Mouse (Mus musculus) embryonic fibroblast, embryonic 13.5 days (primary cell): ENCODE data around the gene Whrn. TPM values are rescaled to one million over a fixed set of nuclear protein-coding genes. Genes with fewer than 3 reads are reported as not detected.

Experiments
- H3K27ac ChIP-seq: 2 replicates; pipeline ENCODE4 v1.5.1; 2012; ENCODE audit warnings: low read length, control low read depth, inconsistent platforms; ENCODE audit not compliant: insufficient read depth
- H3K4me1 ChIP-seq: 2 replicates; pipeline ENCODE4 v1.6.1; 2011; ENCODE audit warnings: low read length; ENCODE audit not compliant: control insufficient read depth, insufficient read depth
- H3K4me3 ChIP-seq: 2 replicates; pipeline ENCODE4 v1.5.1; 2011; ENCODE audit warnings: mild to moderate bottlenecking, control low read depth, low read length; ENCODE audit not compliant: insufficient read depth
- CTCF ChIP-seq: IDR thresholded peaks from 2 replicates; pipeline ENCODE4 v1.5.1; 2011; ENCODE audit warnings: mild to moderate bottlenecking, control low read depth, low read length, moderate library complexity, borderline replicate concordance; ENCODE audit not compliant: insufficient read depth
- POLR2A ChIP-seq: IDR thresholded peaks from 2 replicates; pipeline ENCODE4 v1.6.1; 2011; ENCODE audit warnings: low read depth, mild to moderate bottlenecking, control low read depth, low read length, moderate library complexity
- polyA plus RNA-seq: library from polyadenylated mRNA; stranded (reverse); fragments of >200 nt; gene quantifications from 2 replicates; pipeline ENCODE4 v1.2.4, GENCODE M21; 2011; ENCODE audit warnings: low read depth; ENCODE audit not compliant: missing spikeins, insufficient read length

Whrn gene
- polyA plus RNA-seq, 1 experiment, result 7.5 TPM

GRCm38 (mm10) chr4:63410583-63410934, 85.2 kb downstream of the Whrn start:
- TF ChIP-seq POLR2A, result no peak
- TF ChIP-seq CTCF, result no peak
- Histone ChIP-seq H3K27ac (no peak overlapping the region), H3K4me3 (peak overlapping the region; percentile 61), H3K4me1 (no peaks in the 10 kb centered on the region)

- peak overlapping the region; percentile 61 for H3K4me3 ChIP-seq
- no peaks in the 10 kb centered on the region for H3K4me1 ChIP-seq
- peak; percentile 94 for TF ChIP-seq POLR2A
- no peak for TF ChIP-seq CTCF
- peak overlapping the region; percentile 78 for H3K27ac ChIP-seq
These were observed 85.7 kb downstream of the Whrn start for GRCm38 (mm10) chr4:63409908-63410582.

- Histone ChIP-seq H3K27ac (peak overlapping the region; percentile 78), H3K4me1 (no peaks in the 10 kb centered on the region)
These were observed 86.4 kb downstream of the Whrn start for GRCm38 (mm10) chr4:63409317-63409907.

GRCm38 (mm10) chr4:63408649-63409048, 87.1 kb downstream of the Whrn start:
- Histone ChIP-seq H3K27ac (peak overlapping the region; percentile 77), H3K4me3 (0 out of 2 replicates have a peak overlapping the region, but pooled peaks have one; percentile 61), H3K4me1 (peaks cover 4% of the 10 kb centered on the region)
- TF ChIP-seq POLR2A, result peak; percentile 37; the same call in 1 of the 2 replicates
- TF ChIP-seq CTCF, result peak; percentile 72; the same call in 1 of the 2 replicates

More at GRCm38 (mm10) chr4:63409317-63409907, 86.4 kb downstream of the Whrn start:
- peak overlapping the region; percentile 61 for H3K4me3 ChIP-seq
- TF ChIP-seq POLR2A, result peak; percentile 63; the same call in 1 of the 2 replicates
- no peak for TF ChIP-seq CTCF

GRCm38 (mm10) chr4:63408247-63408646, 87.5 kb downstream of the Whrn start:
- Histone ChIP-seq H3K27ac (no peak overlapping the region), H3K4me1 (peaks cover 8% of the 10 kb centered on the region), H3K4me3 (no peak overlapping the region)
- TF ChIP-seq CTCF, result no peak
- TF ChIP-seq POLR2A, result no peak

GRCm38 (mm10) chr4:63405683-63406082, 90.1 kb downstream of the Whrn start:
- TF ChIP-seq POLR2A (no peak), CTCF (no peak)
- no peak overlapping the region for H3K4me3 ChIP-seq
- H3K4me1 ChIP-seq, result peaks cover 19% of the 10 kb centered on the region
- no peak overlapping the region for H3K27ac ChIP-seq

- Histone ChIP-seq H3K27ac (no peak overlapping the region), H3K4me3 (no peak overlapping the region), H3K4me1 (peaks cover 21% of the 10 kb centered on the region)
- no peak for TF ChIP-seq POLR2A
- TF ChIP-seq CTCF, result no peak
These were observed 90.7 kb downstream of the Whrn start for GRCm38 (mm10) chr4:63405051-63405450.

- TF ChIP-seq POLR2A (no peak), CTCF (no peak)
- Histone ChIP-seq H3K27ac (no peak overlapping the region), H3K4me3 (no peak overlapping the region), H3K4me1 (peaks cover 21% of the 10 kb centered on the region)
These were observed 91.6 kb downstream of the Whrn start for GRCm38 (mm10) chr4:63404205-63404604.

GRCm38 (mm10) chr4:63403040-63403959, 92.5 kb downstream of the Whrn start, which contains the start of gene Akna:
Gene Akna (minus strand): TSS chr4:63403354.
- Histone ChIP-seq H3K27ac (peak within 1 kb of the TSS; percentile 72), H3K4me1 (peaks cover 26% of the 10 kb centered on the region), H3K4me3 (peak within 1 kb of the TSS; percentile 1; the same call in 1 of the 2 replicates)
- TF ChIP-seq CTCF, result no peak
- TF ChIP-seq POLR2A, result peak; percentile 70

GRCm38 (mm10) chr4:63402558-63402957, 93.2 kb downstream of the Whrn start:
- peaks cover 29% of the 10 kb centered on the region for H3K4me1 ChIP-seq
- H3K4me3 ChIP-seq, result peak overlapping the region; percentile 1; the same call in 1 of the 2 replicates
- peak overlapping the region; percentile 72 for H3K27ac ChIP-seq
- TF ChIP-seq CTCF, result no peak
- TF ChIP-seq POLR2A, result no peak
